Mouse (Mus musculus): Measurements from ENCODE around the gene Mast3.

Gene Mast3

GRCm38 (mm10) chr8:70743656-70744590 lies 60.9 kb downstream of the Mast3 start:
- DNase-seq (ENCODE audit: low spot score), result peak; percentile 61

GRCm38 (mm10) chr8:70742981-70743655 lies 61.7 kb downstream of the Mast3 start:
- DNase-seq (ENCODE audit: low spot score), result no peak

- no peak for DNase-seq (ENCODE audit: low spot score)
Measured at GRCm38 (mm10) chr8:70742176-70742575, 62.7 kb downstream of the Mast3 start.

- no peak for DNase-seq (ENCODE audit: low spot score)
Measured at GRCm38 (mm10) chr8:70741661-70742060, 63.2 kb downstream of the Mast3 start.

- DNase-seq (ENCODE audit: low spot score), result no peak
Measured at GRCm38 (mm10) chr8:70738211-70738610, 66.6 kb downstream of the Mast3 start.

- no peak for DNase-seq (ENCODE audit: low spot score)
Measured at GRCm38 (mm10) chr8:70737705-70738104, 67.1 kb downstream of the Mast3 start.

- no peak for DNase-seq (ENCODE audit: low spot score)
Measured at GRCm38 (mm10) chr8:70730956-70731355, 73.9 kb downstream of the Mast3 start.

- DNase-seq (ENCODE audit: low spot score), result peak; percentile 30
Measured at GRCm38 (mm10) chr8:70729808-70730475, 74.9 kb downstream of the Mast3 start.
